26 mouse cellular contexts compared by ENCODE assay signal in genomic region chr14:17862651-17863050, GRCm38 (mm10).
A peak's percentile ranks its signal among the peaks of the same experiment; 100 is the strongest.
DNase-seq lines count a peak whose midpoint lies in the region; ATAC-seq and TF ChIP-seq lines count a peak whose summit lies in the region.
"Had no signal": no experiment of that assay in that cellular context is flagged by ENCODE, and none has a peak within 500 bp of the region (broad histone marks: within the 10 kb centered on the region; RNA-seq: fewer than 3 reads in every experiment).

No protein-coding gene starts in this region.

- no peak for TF ChIP-seq EP300 in lung, postnatal 0 days (IDR thresholded peaks at IDR 0.05)

- H3K27me3 ChIP-seq in lung, postnatal 0 days (replicated peaks; ENCODE audit: insufficient read depth, low read length), result no peaks in the 10 kb centered on the region
- H3K27me3 ChIP-seq: embryonic facial prominence, embryonic 13.5 days; forebrain, embryonic 12.5 days; forebrain, embryonic 15.5 days; hindbrain, embryonic 13.5 days; intestine, embryonic 15.5 days had no signal

- no peak overlapping the region for H3K27ac ChIP-seq in lung, postnatal 0 days (ENCODE audit: low read length)
- H3K27ac ChIP-seq: embryonic facial prominence, embryonic 10.5 days; embryonic facial prominence, embryonic 13.5 days; forebrain, embryonic 12.5 days; forebrain, embryonic 15.5 days; hindbrain, embryonic 13.5 days; intestine, embryonic 15.5 days had no signal

- no peak overlapping the region for H3K4me2 ChIP-seq in lung, postnatal 0 days (replicated peaks; ENCODE audit: low read depth, low read length)
- H3K4me2 ChIP-seq: embryonic facial prominence, embryonic 13.5 days; forebrain, embryonic 12.5 days; forebrain, embryonic 15.5 days; heart, embryonic 11.5 days; hindbrain, embryonic 13.5 days; intestine, embryonic 15.5 days had no signal

- TF ChIP-seq CTCF in lung, postnatal 0 days (IDR thresholded peaks at IDR 0.05), result no peak

- H3K4me1 ChIP-seq in lung, postnatal 0 days (ENCODE audit: insufficient read depth, low read depth, low read length), result no peaks in the 10 kb centered on the region
- H3K4me1 ChIP-seq: embryonic facial prominence, embryonic 10.5 days; embryonic facial prominence, embryonic 13.5 days; forebrain, embryonic 12.5 days; forebrain, embryonic 15.5 days; hindbrain, embryonic 13.5 days; intestine, embryonic 15.5 days had no signal

- H3K9ac ChIP-seq in lung, postnatal 0 days (replicated peaks; ENCODE audit: low read depth), result no peak overlapping the region
- H3K9ac ChIP-seq: embryonic facial prominence, embryonic 13.5 days; forebrain, embryonic 12.5 days; forebrain, embryonic 15.5 days; hindbrain, embryonic 13.5 days; intestine, embryonic 15.5 days had no signal

- H3K4me3 ChIP-seq in lung, postnatal 0 days (ENCODE audit: low read depth, low read length), result no peak overlapping the region
- H3K4me3 ChIP-seq: embryonic facial prominence, embryonic 10.5 days; embryonic facial prominence, embryonic 13.5 days; forebrain, embryonic 12.5 days; forebrain, embryonic 15.5 days; hindbrain, embryonic 13.5 days; intestine, embryonic 15.5 days had no signal

- no peaks in the 10 kb centered on the region for H3K9me3 ChIP-seq in lung, postnatal 0 days (ENCODE audit: low read length)
- H3K9me3 ChIP-seq: embryonic facial prominence, embryonic 10.5 days; embryonic facial prominence, embryonic 13.5 days; forebrain, embryonic 12.5 days; forebrain, embryonic 15.5 days; hindbrain, embryonic 13.5 days; intestine, embryonic 15.5 days had no signal

- no peak for ATAC-seq in lung, postnatal 0 days
- ATAC-seq: CD4-positive, CD25-positive, alpha-beta regulatory T cell, adult 4 months; forebrain, embryonic 15.5 days; hindbrain, embryonic 16.5 days; intestine, embryonic 15.5 days had no signal

- peak; percentile 59 for DNase-seq in 3T3-L1 (ENCODE audit: low read depth, low spot score)
- DNase-seq in Muller cell, postnatal 12 days (ENCODE audit: inconsistent ontology term), result peak; percentile 67
- peak; percentile 93 for DNase-seq in fat pad, adult 2 months (ENCODE audit: extremely low read depth, low read depth, low spot score)
- no peak for DNase-seq in right cerebral cortex, adult 18-20 months
- no peak for DNase-seq in cerebellum, postnatal 25 days
- no peak for DNase-seq in lung, postnatal 0 days (ENCODE audit: low spot score)
- DNase-seq: adrenal gland, adult 2 months; adrenal gland, postnatal 14 days; cerebellum, adult 11 months; cerebellum, adult 2 months; cerebellum, adult 9-11 months; cerebellum, postnatal 36 days; embryo, embryonic 11 days; gastrocnemius, postnatal 10 days; gastrocnemius, postnatal 36 days; heart, adult 11 months; kidney, adult 11 months had no signal

- 91% methylated on average over 3 of the region's 3 CpGs for WGBS in lung, postnatal 0 days

- no peaks in the 10 kb centered on the region for H3K36me3 ChIP-seq in lung, postnatal 0 days (ENCODE audit: insufficient read depth, low read length)
- H3K36me3 ChIP-seq: embryonic facial prominence, embryonic 10.5 days; embryonic facial prominence, embryonic 13.5 days; forebrain, embryonic 12.5 days; forebrain, embryonic 15.5 days; hindbrain, embryonic 13.5 days; intestine, embryonic 15.5 days had no signal

Comparison
In these comparisons a context has a peak if more than half of its experiments do, and no peak if none do; other contexts are left out.
1. DNase-seq: peak in 3T3-L1 (single experiment), Muller cell, postnatal 12 days (single experiment) and fat pad, adult 2 months (single experiment); none in right cerebral cortex, adult 18-20 months (single experiment), cerebellum, postnatal 25 days (0 of 2) and lung, postnatal 0 days (single experiment).